Mouse (Mus musculus): Measurements from ENCODE around the gene Agpat4. TPM values are rescaled to one million over a fixed set of nuclear protein-coding genes. Genes with fewer than 3 reads are reported as not detected.

The Agpat4 gene
- 28.7 and 33.4 TPM in 2 replicates for polyA plus RNA-seq (2012; rRNA removed)

GRCm38 (mm10) chr17:12118561-12118925 lies at the start of gene Agpat4:
TSS of gene Agpat4 (plus strand) at chr17:12118704.

Other genes with a start within 250 kb of the Agpat4 start
- 24.8 and 26.4 TPM in 2 replicates for gene Map3k4, start 200.1 kb downstream of the Agpat4 start, polyA plus RNA-seq (2012; rRNA removed)